Mouse (Mus musculus) ES-Bruce4 (cell line): ENCODE data around the gene Mical2. TPM values are rescaled to one million over a fixed set of nuclear protein-coding genes. Genes with fewer than 3 reads are reported as not detected.
A peak's percentile ranks its signal among the peaks of the same experiment; 100 is the strongest.

ENCODE experiments used
- H3K27ac ChIP-seq: 2 replicates; pipeline ENCODE4 v1.5.1; 2012; ENCODE audit warnings: low read length, inconsistent platforms; ENCODE audit not compliant: insufficient read depth
- H3K27me3 ChIP-seq: 2 replicates; pipeline ENCODE4 v1.6.1; 2012; ENCODE audit warnings: mild to moderate bottlenecking, low read length, inconsistent platforms; ENCODE audit not compliant: control insufficient read depth, poor library complexity, insufficient read depth, severe bottlenecking
- H3K36me3 ChIP-seq: 2 replicates; pipeline ENCODE4 v1.6.1; 2012; ENCODE audit warnings: inconsistent platforms, mild to moderate bottlenecking, low read length, moderate library complexity; ENCODE audit not compliant: control insufficient read depth, poor library complexity, insufficient read depth, severe bottlenecking
- H3K4me1 ChIP-seq: one replicate; pipeline ENCODE4 v1.8.1; 2011; ENCODE audit warnings: low read length; ENCODE audit not compliant: control insufficient read depth, insufficient read depth
- H3K4me3 ChIP-seq: 2 replicates; pipeline ENCODE4 v1.5.1; 2011; ENCODE audit warnings: low read depth, mild to moderate bottlenecking, low read length
- H3K9ac ChIP-seq: 2 replicates; pipeline ENCODE4 v1.6.1; 2012; ENCODE audit warnings: low read depth, mild to moderate bottlenecking, inconsistent platforms; ENCODE audit not compliant: poor library complexity, severe bottlenecking
- H3K9me3 ChIP-seq: replicated peaks from 2 replicates; pipeline ENCODE4 v1.6.1; 2012; ENCODE audit warnings: mild to moderate bottlenecking, low read length, inconsistent platforms; ENCODE audit not compliant: control insufficient read depth, poor library complexity, insufficient read depth, severe bottlenecking
- CTCF ChIP-seq: IDR thresholded peaks from one replicate; pipeline ENCODE4 v1.8.1; 2011; ENCODE audit warnings: low read depth, low read length
- EP300 ChIP-seq: IDR thresholded peaks from 2 replicates; pipeline ENCODE4 v1.6.1; 2011; ENCODE audit warnings: low read depth, low read length; ENCODE audit not compliant: insufficient read depth
- POLR2A ChIP-seq: IDR thresholded peaks from one replicate; pipeline ENCODE4 v1.8.1; 2011; ENCODE audit warnings: low read length; ENCODE audit not compliant: insufficient read depth
- polyA plus RNA-seq: library from polyadenylated mRNA; stranded (reverse); fragments of >200 nt; gene quantifications from 2 replicates; pipeline ENCODE4 v1.2.4, GENCODE M21; 2011; ENCODE audit warnings: low read depth; ENCODE audit not compliant: missing spikeins, insufficient read depth, insufficient read length

The Mical2 gene
- polyA plus RNA-seq, 1 experiment, result 2.4 TPM

DNA sequence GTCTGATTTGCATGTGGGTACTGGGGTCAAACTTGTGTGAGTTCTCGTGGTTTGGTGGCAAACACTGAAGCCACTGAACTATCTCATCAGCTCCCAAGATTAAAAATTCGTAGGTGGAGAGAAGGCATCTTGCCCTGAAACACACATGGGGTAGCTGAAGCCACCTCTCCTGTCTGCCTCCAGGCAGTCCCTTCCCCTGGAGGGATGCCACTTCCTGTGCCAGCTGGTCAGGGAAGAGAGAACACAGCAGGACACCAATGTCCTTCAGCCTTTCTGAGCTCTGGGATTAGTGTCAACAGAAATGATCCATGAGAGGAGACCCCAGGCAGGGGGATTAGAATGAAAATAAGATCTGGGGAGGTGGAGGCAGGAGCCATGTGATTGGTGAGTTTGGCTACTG, 18.4 kb downstream of the Mical2 start:
- H3K9ac ChIP-seq, result no peak overlapping the region
- TF ChIP-seq EP300 (0 out of 2 replicates have a peak, but pooled peaks have one; percentile 6), CTCF (no peak), POLR2A (no peak)
- no peaks in the 10 kb centered on the region for H3K9me3 ChIP-seq
- no peaks in the 10 kb centered on the region for H3K36me3 ChIP-seq
- no peak overlapping the region for H3K4me3 ChIP-seq
- no peaks in the 10 kb centered on the region for H3K27me3 ChIP-seq
- H3K4me1 ChIP-seq, result no peaks in the 10 kb centered on the region
- no peak overlapping the region for H3K27ac ChIP-seq

DNA sequence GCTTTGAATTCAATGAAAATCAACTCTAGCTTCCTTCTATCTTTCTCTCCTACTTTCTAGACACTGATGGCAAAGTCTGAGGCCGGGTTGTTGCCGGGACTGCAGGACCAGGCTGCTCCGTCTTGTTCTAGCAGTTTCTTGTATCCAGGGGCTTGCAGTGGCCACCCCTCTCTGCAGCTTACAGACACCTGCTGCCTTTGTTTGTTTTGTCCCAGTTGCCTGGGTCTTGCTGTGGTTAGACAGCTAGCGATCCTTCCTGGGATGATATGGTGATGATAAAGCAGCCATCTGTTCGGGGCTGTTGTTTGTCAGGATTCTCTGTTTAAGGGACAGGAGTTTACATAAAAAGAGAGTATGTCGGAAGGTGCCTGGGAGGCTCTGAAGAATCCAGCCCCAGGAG, 19.0 kb downstream of the Mical2 start:
- no peak overlapping the region for H3K9ac ChIP-seq
- no peaks in the 10 kb centered on the region for H3K9me3 ChIP-seq
- H3K36me3 ChIP-seq, result no peaks in the 10 kb centered on the region
- H3K27ac ChIP-seq, result no peak overlapping the region
- H3K4me1 ChIP-seq, result no peaks in the 10 kb centered on the region
- no peaks in the 10 kb centered on the region for H3K27me3 ChIP-seq
- no peak overlapping the region for H3K4me3 ChIP-seq
- no peak for TF ChIP-seq CTCF
- no peak for TF ChIP-seq EP300
- no peak for TF ChIP-seq POLR2A

DNA sequence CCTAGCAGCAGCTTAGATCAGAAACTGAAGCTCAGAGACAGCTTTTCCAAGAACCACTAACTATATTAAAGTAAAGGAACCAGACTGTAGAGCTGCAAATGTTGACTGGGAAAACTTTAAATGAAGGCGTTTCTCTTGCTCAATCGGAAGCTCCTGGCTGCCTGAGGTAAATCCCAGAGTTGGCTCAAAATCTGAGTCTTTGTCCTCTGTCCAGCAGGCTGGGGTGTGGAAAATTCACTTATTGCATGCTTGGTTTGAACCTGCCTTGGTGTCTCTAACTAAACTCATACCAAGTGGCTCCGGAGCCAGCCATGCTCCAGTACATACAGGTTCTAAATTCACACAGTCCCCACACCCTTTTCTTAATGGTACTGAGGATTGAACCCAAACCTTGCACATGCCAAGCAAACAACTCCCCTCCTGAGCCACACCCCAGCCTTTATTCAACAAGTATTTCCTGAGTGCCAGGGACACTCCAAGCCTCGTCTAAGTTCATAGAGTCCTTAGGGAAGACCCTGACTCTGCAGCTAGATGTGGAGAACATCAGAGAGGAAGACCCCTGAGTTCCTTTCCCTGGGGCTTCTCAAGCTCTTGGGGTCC, 20.3 kb downstream of the Mical2 start:
- Histone ChIP-seq H3K4me3 (no peak overlapping the region), H3K9ac (no peak overlapping the region), H3K27me3 (no peaks in the 10 kb centered on the region), H3K4me1 (no peaks in the 10 kb centered on the region), H3K9me3 (no peaks in the 10 kb centered on the region), H3K27ac (no peak overlapping the region), H3K36me3 (no peaks in the 10 kb centered on the region)
- TF ChIP-seq EP300 (no peak), POLR2A (no peak), CTCF (no peak)

DNA sequence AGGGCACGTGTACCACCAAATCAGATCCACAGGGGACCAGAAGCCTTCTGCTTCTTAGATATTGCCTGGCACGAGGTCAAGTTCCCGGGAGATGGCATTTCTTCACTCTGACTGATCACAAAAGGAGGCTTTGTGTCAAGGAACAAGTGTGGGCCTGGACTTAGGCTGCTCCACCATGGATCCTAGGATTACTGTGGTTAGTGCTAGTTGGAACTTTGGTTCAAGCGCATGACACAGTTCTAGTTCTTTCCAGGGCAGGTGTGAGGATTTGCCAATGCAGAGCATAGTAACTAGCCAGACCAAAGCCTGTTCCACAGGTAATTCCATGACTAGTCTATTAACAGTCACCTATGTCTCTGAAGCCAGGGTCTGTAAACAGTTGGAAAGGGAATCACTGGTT, 20.8 kb downstream of the Mical2 start:
- H3K9ac ChIP-seq, result no peak overlapping the region
- H3K27ac ChIP-seq, result no peak overlapping the region
- no peaks in the 10 kb centered on the region for H3K4me1 ChIP-seq
- H3K36me3 ChIP-seq, result no peaks in the 10 kb centered on the region
- TF ChIP-seq EP300, result no peak
- TF ChIP-seq CTCF, result no peak
- no peak for TF ChIP-seq POLR2A
- no peaks in the 10 kb centered on the region for H3K27me3 ChIP-seq
- H3K9me3 ChIP-seq, result no peaks in the 10 kb centered on the region
- no peak overlapping the region for H3K4me3 ChIP-seq

DNA sequence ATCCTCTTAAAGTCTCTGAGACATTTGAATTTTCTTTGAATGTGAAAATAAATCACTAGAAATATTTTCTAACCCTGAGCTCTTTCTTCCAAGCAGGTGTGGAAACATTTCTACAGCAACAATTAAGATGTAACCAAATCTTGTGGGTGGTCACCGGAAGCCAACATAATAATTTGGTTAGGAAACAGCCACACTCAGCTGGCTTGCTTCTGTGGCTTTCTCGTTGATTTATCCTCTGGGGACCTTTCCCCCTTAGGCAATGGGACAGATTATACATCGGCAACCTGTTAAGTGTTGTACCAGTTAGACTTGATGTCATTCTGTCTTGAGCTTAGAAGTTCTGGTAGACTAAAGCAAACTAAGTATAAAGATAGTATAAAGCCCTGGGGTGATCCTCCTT, 22.2 kb downstream of the Mical2 start:
- TF ChIP-seq EP300 (no peak), CTCF (no peak), POLR2A (no peak)
- Histone ChIP-seq H3K9me3 (no peaks in the 10 kb centered on the region), H3K4me1 (no peaks in the 10 kb centered on the region), H3K9ac (no peak overlapping the region), H3K27me3 (no peaks in the 10 kb centered on the region), H3K4me3 (no peak overlapping the region), H3K27ac (no peak overlapping the region), H3K36me3 (no peaks in the 10 kb centered on the region)

DNA sequence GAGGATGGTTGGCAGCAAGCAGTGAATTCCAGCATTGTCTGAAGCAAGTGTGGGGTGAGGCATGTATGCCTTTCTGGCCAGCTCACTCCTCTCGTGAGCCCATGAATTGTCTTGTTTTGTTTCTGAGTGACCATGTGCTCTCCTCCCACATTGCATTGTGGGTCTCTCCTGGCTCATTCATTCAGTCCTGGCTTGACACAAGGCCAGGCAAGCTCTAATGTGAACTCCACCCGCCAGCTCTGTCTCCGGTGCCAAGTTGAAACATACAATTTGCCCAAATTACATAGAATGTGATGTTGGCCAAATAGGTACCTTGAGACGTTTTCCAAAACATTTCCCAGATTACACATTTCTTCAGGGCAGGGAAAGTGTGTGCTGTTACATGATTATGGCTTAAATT, 23.8 kb downstream of the Mical2 start:
- Histone ChIP-seq H3K4me3 (no peak overlapping the region), H3K4me1 (no peaks in the 10 kb centered on the region), H3K36me3 (no peaks in the 10 kb centered on the region), H3K9ac (no peak overlapping the region), H3K27ac (no peak overlapping the region), H3K27me3 (no peaks in the 10 kb centered on the region), H3K9me3 (no peaks in the 10 kb centered on the region)
- TF ChIP-seq CTCF (no peak), POLR2A (no peak), EP300 (no peak)

DNA sequence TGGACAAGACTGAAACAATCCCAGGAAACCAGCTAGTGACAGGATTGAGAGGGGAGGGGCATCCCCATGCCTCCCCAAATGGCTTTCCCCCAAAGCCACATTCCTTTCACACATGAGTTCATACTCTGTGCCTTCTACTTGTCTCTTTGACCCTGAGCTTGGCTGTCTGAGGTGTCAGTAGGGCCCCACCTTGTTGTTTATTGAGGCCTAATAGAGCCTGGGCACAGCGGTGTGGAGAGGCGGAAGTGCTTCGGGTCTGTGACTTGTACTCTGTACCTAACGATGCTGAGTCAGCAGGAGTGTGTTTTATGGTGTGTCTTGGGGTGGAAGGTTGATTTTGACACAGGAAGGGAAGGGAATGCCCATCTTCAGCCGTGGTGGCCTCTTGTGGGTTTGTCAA, 26.4 kb downstream of the Mical2 start:
- Histone ChIP-seq H3K27me3 (no peaks in the 10 kb centered on the region), H3K27ac (no peak overlapping the region), H3K9ac (no peak overlapping the region), H3K36me3 (no peaks in the 10 kb centered on the region), H3K4me3 (no peak overlapping the region), H3K9me3 (no peaks in the 10 kb centered on the region), H3K4me1 (no peaks in the 10 kb centered on the region)
- TF ChIP-seq POLR2A, result no peak
- no peak for TF ChIP-seq EP300
- TF ChIP-seq CTCF, result no peak
